26 mouse cellular contexts compared by ENCODE assay signal in the genomic region with DNA sequence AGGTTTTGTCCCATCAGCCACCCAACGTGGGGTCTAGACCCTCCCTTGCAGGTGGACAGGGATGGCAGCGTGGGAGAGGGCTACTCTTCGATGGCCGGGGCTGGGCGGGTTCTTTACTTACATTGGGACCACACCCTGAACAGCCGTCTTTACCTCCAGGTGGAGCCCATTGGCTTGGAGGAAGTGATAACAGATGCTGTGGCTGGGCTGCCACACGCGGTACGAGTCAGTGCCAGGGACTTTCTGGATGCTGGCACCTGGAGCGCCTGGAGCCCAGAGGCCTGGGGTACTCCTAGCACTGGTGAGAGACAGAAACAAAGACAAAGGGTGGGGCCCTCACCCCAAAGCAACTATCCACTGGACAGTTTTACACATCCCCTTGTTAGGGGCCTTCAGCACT. TPM values are rescaled to one million over a fixed set of nuclear protein-coding genes. Genes with fewer than 3 reads are reported as not detected.
"Had no signal": no experiment of that assay in that cellular context is flagged by ENCODE, and none has a peak within 500 bp of the region (broad histone marks: within the 10 kb centered on the region; RNA-seq: fewer than 3 reads in every experiment).

No protein-coding gene starts in this region.

RNA-seq across cellular contexts. Expression of a gene that starts 36.4 kb away (rescaled TPM):
- total RNA-seq: heart, postnatal 10 days; heart, postnatal 14 days; heart, postnatal 25 days; heart, postnatal 36 days; heart, postnatal 4 days; hematopoietic stem cell, adult 5-6 weeks; layer of hippocampus, adult 18-20 months; layer of hippocampus, adult 2 months; layer of hippocampus, adult 8-10 months; layer of hippocampus, postnatal 10 days; layer of hippocampus, postnatal 14 days; layer of hippocampus, postnatal 25 days; layer of hippocampus, postnatal 36 days had no signal
- polyA plus RNA-seq: heart, embryonic 12.5 days; heart, embryonic 13.5 days; heart, embryonic 14.5 days; heart, embryonic 15.5 days; heart, embryonic 16.5 days; heart, postnatal 0 days; inflammation-experienced regulatory T-cells, adult 6 months; intestine, embryonic 14.5 days; intestine, embryonic 15.5 days; intestine, embryonic 16.5 days; intestine, postnatal 0 days; kidney, adult 2 months; kidney, embryonic 16.5 days had no signal
